Mouse (Mus musculus): ENCODE measurements around the gene Cct3.

DNA sequence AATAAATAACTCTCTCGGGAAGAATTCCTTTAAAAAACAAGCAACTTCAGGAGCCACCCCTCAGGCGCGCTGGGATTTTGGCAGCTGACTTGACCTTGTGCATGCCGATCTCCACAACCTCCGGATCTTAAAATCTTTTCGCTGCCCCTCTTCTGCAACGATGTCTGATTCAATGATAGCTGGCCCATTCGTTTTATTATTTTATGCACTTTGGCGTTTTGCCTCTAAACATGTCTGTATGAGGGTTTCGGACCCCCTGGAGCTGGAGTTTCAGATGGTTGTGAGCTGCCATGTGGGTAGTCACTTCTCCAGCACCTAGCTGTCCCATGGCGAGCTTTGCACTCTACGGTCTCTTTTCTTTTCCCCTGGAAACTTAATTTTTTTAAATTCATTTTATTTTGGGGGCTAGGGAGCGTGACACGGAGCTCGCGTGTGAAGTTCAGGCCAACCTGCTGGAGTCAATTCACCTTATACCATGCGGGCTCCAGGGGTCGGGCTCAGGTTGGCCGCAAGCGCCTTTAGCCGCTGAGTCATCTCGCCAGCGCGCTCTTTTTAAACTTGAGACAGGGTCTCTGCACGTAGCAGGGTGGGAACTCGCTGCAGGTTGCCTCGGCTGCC lies 38.6 kb downstream of the Cct3 start:
- no peak for TF ChIP-seq CTCF (IDR thresholded peaks at IDR 0.05; ENCODE audit: control insufficient read depth, insufficient read depth, low read length)
- TF ChIP-seq POLR2A (IDR thresholded peaks at IDR 0.05; ENCODE audit: borderline replicate concordance, control insufficient read depth, low read depth, low read length), result no peak

All from bone marrow, adult 2 months (tissue).